Mouse (Mus musculus) erythroblast, embryonic 14.5 days (primary cell): ENCODE data around the gene Mdh2. TPM values are rescaled to one million over a fixed set of nuclear protein-coding genes. Genes with fewer than 3 reads are reported as not detected.

Experiments
- H3K27me3 ChIP-seq: 2 replicates; pipeline ENCODE4 v1.6.1; 2012; ENCODE audit warnings: inconsistent platforms; ENCODE audit not compliant: control insufficient read depth
- H3K36me3 ChIP-seq: 2 replicates; pipeline ENCODE4 v1.6.1; 2012; ENCODE audit warnings: mild to moderate bottlenecking, inconsistent platforms; ENCODE audit not compliant: control insufficient read depth
- H3K4me1 ChIP-seq: 2 replicates; pipeline ENCODE4 v1.6.1; 2012; ENCODE audit warnings: inconsistent platforms; ENCODE audit not compliant: control insufficient read depth
- H3K4me3 ChIP-seq: replicated peaks from 2 replicates; pipeline ENCODE3; 2012; ENCODE audit warnings: moderate library complexity, mild to moderate bottlenecking, inconsistent platforms
- H3K9me3 ChIP-seq: 2 replicates; pipeline ENCODE4 v1.6.1; 2012; ENCODE audit warnings: low read length, inconsistent platforms, mixed read lengths; ENCODE audit not compliant: control insufficient read depth
- GATA1 ChIP-seq: IDR thresholded peaks from 2 replicates; pipeline ENCODE4 v1.6.1; 2012; ENCODE audit warnings: low read length, inconsistent platforms, mixed read lengths
- TAL1 ChIP-seq: IDR thresholded peaks from 3 replicates; pipeline ENCODE4 v1.6.1; 2012; ENCODE audit warnings: low read length, inconsistent platforms, mixed read lengths
- polyA plus RNA-seq: library from polyadenylated mRNA; stranded (reverse); fragments of >175 nt; gene quantifications from 2 replicates; pipeline ENCODE4 v1.2.3, GENCODE M21; 2012

Mdh2 gene
- polyA plus RNA-seq, 1 experiment = 54.3 TPM

GRCm38 (mm10) chr5:135737154-135737553, 41.1 kb upstream of the Mdh2 start:
- H3K27me3 ChIP-seq = no peaks in the 10 kb centered on the region
- no peak overlapping the region for H3K4me3 ChIP-seq
- no peak for TF ChIP-seq TAL1
- no peak for TF ChIP-seq GATA1
- H3K4me1 ChIP-seq = no peaks in the 10 kb centered on the region
- H3K9me3 ChIP-seq = peaks cover 11% of the 10 kb centered on the region
- peaks cover 44% of the 10 kb centered on the region for H3K36me3 ChIP-seq

GRCm38 (mm10) chr5:135738266-135738665, 40.0 kb upstream of the Mdh2 start:
- Histone ChIP-seq H3K9me3 (peaks cover 11% of the 10 kb centered on the region), H3K27me3 (peaks cover 6% of the 10 kb centered on the region), H3K4me3 (no peak overlapping the region), H3K4me1 (peaks cover 6% of the 10 kb centered on the region), H3K36me3 (peaks cover 32% of the 10 kb centered on the region)
- TF ChIP-seq TAL1 (no peak), GATA1 (no peak)

- Histone ChIP-seq H3K9me3 (0 out of 2 replicates have a peak, but pooled peaks cover under 1% of the 10 kb centered on the region), H3K27me3 (peaks cover 9% of the 10 kb centered on the region), H3K4me1 (peaks cover 20% of the 10 kb centered on the region), H3K36me3 (no peaks in the 10 kb centered on the region; the same call in 1 of the 2 replicates), H3K4me3 (no peak overlapping the region)
- no peak for TF ChIP-seq GATA1
- TF ChIP-seq TAL1 = no peak
Observed at GRCm38 (mm10) chr5:135742156-135742555, 36.1 kb upstream of the Mdh2 start.

- no peaks in the 10 kb centered on the region; the same call in 1 of the 2 replicates for H3K36me3 ChIP-seq
- TF ChIP-seq TAL1 = no peak
- no peak for TF ChIP-seq GATA1
- H3K4me3 ChIP-seq = peak overlapping the region; percentile 71
- peaks cover 20% of the 10 kb centered on the region for H3K4me1 ChIP-seq
- peaks cover 9% of the 10 kb centered on the region for H3K27me3 ChIP-seq
- peaks cover 7% of the 10 kb centered on the region for H3K9me3 ChIP-seq
Observed at GRCm38 (mm10) chr5:135742941-135743740, 35.1 kb upstream of the Mdh2 start.

- peak within 1 kb of the TSS; percentile 71 for H3K4me3 ChIP-seq
- peaks cover 9% of the 10 kb centered on the region for H3K9me3 ChIP-seq
- H3K4me1 ChIP-seq = peaks cover 20% of the 10 kb centered on the region
- no peak for TF ChIP-seq TAL1
- no peak for TF ChIP-seq GATA1
- no peaks in the 10 kb centered on the region; the same call in 1 of the 2 replicates for H3K36me3 ChIP-seq
- H3K27me3 ChIP-seq = peaks cover 9% of the 10 kb centered on the region
Observed at GRCm38 (mm10) chr5:135743741-135744609, 34.3 kb upstream of the Mdh2 start, which contains the start of gene Tmem120a. Gene Tmem120a, minus strand, starts transcription at chr5:135744448.

- H3K27me3 ChIP-seq = peaks cover 11% of the 10 kb centered on the region
- H3K4me3 ChIP-seq = peak overlapping the region; percentile 71
- H3K36me3 ChIP-seq = no peaks in the 10 kb centered on the region; the same call in 1 of the 2 replicates
- peaks cover 9% of the 10 kb centered on the region for H3K9me3 ChIP-seq
- no peak for TF ChIP-seq TAL1
- TF ChIP-seq GATA1 = no peak
- H3K4me1 ChIP-seq = peaks cover 20% of the 10 kb centered on the region
Observed at GRCm38 (mm10) chr5:135744742-135745141, 33.5 kb upstream of the Mdh2 start.

- no peak overlapping the region for H3K4me3 ChIP-seq
- H3K9me3 ChIP-seq = peaks cover 9% of the 10 kb centered on the region
- no peaks in the 10 kb centered on the region for H3K36me3 ChIP-seq
- TF ChIP-seq GATA1 (no peak), TAL1 (no peak)
- H3K27me3 ChIP-seq = peaks cover 2% of the 10 kb centered on the region; the same call in 1 of the 2 replicates
- no peaks in the 10 kb centered on the region for H3K4me1 ChIP-seq
Observed at GRCm38 (mm10) chr5:135751041-135751440, 27.2 kb upstream of the Mdh2 start.

- Histone ChIP-seq H3K4me3 (no peak overlapping the region), H3K9me3 (peaks cover 9% of the 10 kb centered on the region), H3K36me3 (no peaks in the 10 kb centered on the region), H3K4me1 (no peaks in the 10 kb centered on the region), H3K27me3 (peaks cover 2% of the 10 kb centered on the region; the same call in 1 of the 2 replicates)
- no peak for TF ChIP-seq TAL1
- TF ChIP-seq GATA1 = no peak
Observed at GRCm38 (mm10) chr5:135751595-135751994, 26.7 kb upstream of the Mdh2 start.

- H3K4me1 ChIP-seq = no peaks in the 10 kb centered on the region
- no peak overlapping the region for H3K4me3 ChIP-seq
- TF ChIP-seq TAL1 (no peak), GATA1 (no peak)
- H3K9me3 ChIP-seq = no peaks in the 10 kb centered on the region
- H3K36me3 ChIP-seq = no peaks in the 10 kb centered on the region
- H3K27me3 ChIP-seq = no peaks in the 10 kb centered on the region
Observed at GRCm38 (mm10) chr5:135761881-135762280, 16.4 kb upstream of the Mdh2 start.
